Mouse (Mus musculus): ENCODE measurements at regions not wholly inside any gene's neighbourhood (a gene's known extent, or its start where the extent isn't known, plus 50 kb on each side); places are given as distances from the start of the nearest gene placed in this dataset. TPM values are rescaled to one million over a fixed set of nuclear protein-coding genes. Genes with fewer than 3 reads are reported as not detected.

GRCm38 (mm10) chr5:141136239-141136638 lies 105.1 kb upstream of the Sdk1 start:
- no peak for DNase-seq (ENCODE audit: low spot score)

GRCm38 (mm10) chr5:141137716-141138115 lies 103.6 kb upstream of the Sdk1 start:
- no peak for DNase-seq (ENCODE audit: low spot score)

- DNase-seq (ENCODE audit: low spot score), result no peak
These were observed 102.4 kb upstream of the Sdk1 start for GRCm38 (mm10) chr5:141138771-141139360.

GRCm38 (mm10) chr5:141139361-141139912 lies 101.9 kb upstream of the Sdk1 start:
- DNase-seq (ENCODE audit: low spot score), result no peak

GRCm38 (mm10) chr5:141160391-141160790 lies 80.9 kb upstream of the Sdk1 start:
- no peak for DNase-seq (ENCODE audit: low spot score)

- no peak for DNase-seq (ENCODE audit: low spot score)
These were observed 80.3 kb upstream of the Sdk1 start for GRCm38 (mm10) chr5:141160956-141161355.

GRCm38 (mm10) chr5:141182442-141182841 lies 58.8 kb upstream of the Sdk1 start:
- no peak for DNase-seq (ENCODE audit: low spot score)

GRCm38 (mm10) chr5:141189033-141189432 lies 52.3 kb upstream of the Sdk1 start:
- DNase-seq (ENCODE audit: low spot score), result no peak

Small RNA genes lying in the stretch of these regions (microRNA-seq; reads per million reads assigned to microRNA genes)
- gene Gm26113 (ENCODE audit: borderline number of aligned reads), result not detected

Data from thymus, postnatal 0 days (tissue).